In genomic region chr13:102355569-102355968, GRCm38 (mm10) we compare ENCODE assay signal across 10 mouse cellular contexts.
DNase-seq lines count a peak whose midpoint lies in the region; ATAC-seq and TF ChIP-seq lines count a peak whose summit lies in the region.
"Had no signal": no experiment of that assay in that cellular context is flagged by ENCODE, and none has a peak within 500 bp of the region (broad histone marks: within the 10 kb centered on the region; RNA-seq: fewer than 3 reads in every experiment).

No protein-coding gene starts in this region.

- H3K4me3 ChIP-seq in kidney, adult 2 months (ENCODE audit: insufficient read depth, low read depth, low read length): no peak overlapping the region
- H3K4me3 ChIP-seq in kidney, embryonic 14.5 days (ENCODE audit: low read length): no peak overlapping the region
- H3K4me3 ChIP-seq: erythroblast, embryonic 14.5 days had no signal

- intact Hi-C loops in heart, postnatal 36 days (cut with DNase I): loop anchor here (10.0 kb wide), 2 partner anchors 239 to 441 kb away; no protein-coding TSS in a partner anchor
- intact Hi-C loops in left cerebral cortex, postnatal 36 days (cut with DNase I): no loop called here

- no peaks in the 10 kb centered on the region for H3K9me3 ChIP-seq in kidney, embryonic 14.5 days (ENCODE audit: control insufficient read depth, low read length)

- 40% methylated on average over 1 of the region's 1 CpGs for WGBS in kidney, adult 2 months
- WGBS in kidney, embryonic 14.5 days: 24% methylated on average over 1 of the region's 1 CpGs

- no peaks in the 10 kb centered on the region for H3K4me1 ChIP-seq in kidney, adult 2 months (ENCODE audit: control insufficient read depth, insufficient read depth, low read length)
- no peaks in the 10 kb centered on the region for H3K4me1 ChIP-seq in kidney, embryonic 14.5 days (ENCODE audit: control insufficient read depth, insufficient read depth, low read length)

- TF ChIP-seq CTCF in kidney, adult 2 months (conservative IDR thresholded peaks at IDR 0.05; ENCODE audit: insufficient read depth, insufficient read length, low read depth, low read length): no peak

- ATAC-seq in kidney, embryonic 14.5 days (ENCODE audit: low FRiP score, low TSS enrichment): no peak
- ATAC-seq: midbrain, embryonic 16.5 days had no signal

- DNase-seq in kidney, adult 2 months: peak; percentile 38
- peak; percentile 36 to 68 for DNase-seq in urinary bladder, postnatal 4 days (ENCODE audit: low spot score in 2 of 2)
- DNase-seq in urinary bladder, adult 18-20 months (ENCODE audit: low spot score in 2 of 2): no peak
- DNase-seq in heart, postnatal 36 days: peak; percentile 52 to 57
- DNase-seq in thymus, postnatal 25 days: no peak
- no peak for DNase-seq in left cerebral cortex, postnatal 36 days (ENCODE audit: low spot score in 2 of 2)
- DNase-seq: right cerebral cortex, adult 18-20 months had no signal

- no peaks in the 10 kb centered on the region for H3K36me3 ChIP-seq in kidney, adult 2 months (ENCODE audit: control insufficient read depth, insufficient read depth, low read length)
- no peaks in the 10 kb centered on the region for H3K36me3 ChIP-seq in kidney, embryonic 14.5 days (ENCODE audit: control insufficient read depth, insufficient read depth, low read length)

- no peak overlapping the region for H3K4me2 ChIP-seq in kidney, embryonic 14.5 days (replicated peaks; ENCODE audit: low read depth, low read length)

- no peak overlapping the region for H3K27ac ChIP-seq in kidney, adult 2 months (ENCODE audit: insufficient read depth, low read depth, low read length)
- no peak overlapping the region for H3K27ac ChIP-seq in kidney, embryonic 14.5 days (ENCODE audit: low read depth, low read length)

- H3K27me3 ChIP-seq in kidney, adult 2 months (replicated peaks; ENCODE audit: control insufficient read depth, insufficient read depth, low read length): no peaks in the 10 kb centered on the region
- no peaks in the 10 kb centered on the region for H3K27me3 ChIP-seq in kidney, embryonic 14.5 days (ENCODE audit: control insufficient read depth, insufficient read depth, low read length)

- no peak overlapping the region for H3K9ac ChIP-seq in kidney, embryonic 14.5 days (ENCODE audit: low read depth, low read length)

- no peak for TF ChIP-seq POLR2A in kidney, adult 2 months (IDR thresholded peaks at IDR 0.05; ENCODE audit: low read depth, low read length)

Comparison
In these comparisons a context has a peak if more than half of its experiments do, and no peak if none do; other contexts are left out.
1. DNase-seq: peak in kidney, adult 2 months (single experiment), urinary bladder, postnatal 4 days (2 of 2) and heart, postnatal 36 days (2 of 2); none in urinary bladder, adult 18-20 months (0 of 2), thymus, postnatal 25 days (single experiment) and left cerebral cortex, postnatal 36 days (0 of 2).